Mouse (Mus musculus): Measurements from ENCODE around the gene Psmd1.

The Psmd1 gene

DNA sequence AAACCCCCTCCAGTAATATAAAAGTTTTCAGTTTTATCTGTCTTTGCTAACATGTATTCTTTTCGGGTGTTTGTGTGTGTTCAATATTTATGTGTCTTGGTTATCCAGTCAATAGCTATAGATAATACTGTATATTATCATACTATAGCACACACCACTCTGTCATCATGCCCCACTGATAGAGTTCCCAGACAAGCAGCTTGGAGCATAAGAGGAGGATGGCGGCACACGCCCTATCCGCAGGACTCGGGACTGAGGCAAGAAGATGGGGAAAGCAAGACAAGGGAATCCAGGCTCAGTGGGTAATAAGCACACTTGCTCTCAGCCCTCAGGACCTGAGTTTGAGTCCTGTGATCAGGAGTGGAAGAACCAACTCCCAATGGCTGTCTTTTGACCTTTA is 96.3 kb downstream of the Psmd1 start:
- Histone ChIP-seq H3K36me3 (ENCODE audit: control insufficient read depth, insufficient read depth, low read length, poor library complexity, severe bottlenecking) (0 out of 2 replicates have a peak, but pooled peaks cover 4% of the 10 kb centered on the region), H3K27me3 (ENCODE audit: control insufficient read depth, insufficient read depth, low read length, poor library complexity, severe bottlenecking) (no peaks in the 10 kb centered on the region)
- no peak for DNase-seq (ENCODE audit: low read depth, low spot score)

DNA sequence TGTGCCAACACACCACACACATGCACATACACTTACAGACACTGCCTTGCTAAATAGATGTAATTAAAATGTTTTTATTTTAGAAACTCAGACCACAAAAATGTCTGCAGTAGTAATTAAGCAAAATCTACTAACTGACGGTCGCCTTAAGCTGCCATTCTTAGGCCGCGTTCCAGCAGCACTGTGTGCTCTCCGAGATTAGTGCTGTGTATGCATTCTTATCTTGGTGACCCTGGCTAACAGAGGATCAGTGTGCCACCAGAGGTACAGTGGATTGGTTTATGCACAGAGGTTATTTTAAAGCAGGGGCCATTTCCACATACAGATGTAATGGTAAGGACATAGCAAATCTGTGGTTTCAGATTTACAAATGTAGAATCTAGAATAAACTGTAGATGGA is 96.9 kb downstream of the Psmd1 start:
- H3K36me3 ChIP-seq (ENCODE audit: control insufficient read depth, insufficient read depth, low read length, poor library complexity, severe bottlenecking): 0 out of 2 replicates have a peak, but pooled peaks cover 4% of the 10 kb centered on the region
- no peaks in the 10 kb centered on the region for H3K27me3 ChIP-seq (ENCODE audit: control insufficient read depth, insufficient read depth, low read length, poor library complexity, severe bottlenecking)
- DNase-seq (ENCODE audit: low read depth, low spot score): no peak

DNA sequence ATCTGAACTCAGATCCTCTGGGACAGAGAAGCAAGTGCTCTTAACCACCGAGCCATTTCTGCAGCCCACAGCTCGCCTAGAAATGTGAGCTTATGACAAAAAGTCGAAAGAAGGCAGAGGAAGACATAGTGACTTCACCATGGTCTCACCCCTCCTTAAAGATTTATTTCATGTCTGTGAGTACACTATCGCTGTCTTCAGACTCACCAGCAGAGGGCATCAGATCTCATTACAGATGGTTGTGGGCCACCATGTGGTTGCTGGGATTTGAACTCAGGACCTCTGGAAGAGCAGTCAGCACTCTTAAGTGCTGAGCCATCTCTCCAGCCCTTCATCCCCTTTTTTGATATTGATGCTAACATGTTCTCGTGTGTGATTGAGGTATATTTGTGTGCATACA is 110.4 kb downstream of the Psmd1 start:
- peak; percentile 17 for DNase-seq (ENCODE audit: low read depth, low spot score)
- H3K27me3 ChIP-seq (ENCODE audit: control insufficient read depth, insufficient read depth, low read length, poor library complexity, severe bottlenecking): no peaks in the 10 kb centered on the region

DNA sequence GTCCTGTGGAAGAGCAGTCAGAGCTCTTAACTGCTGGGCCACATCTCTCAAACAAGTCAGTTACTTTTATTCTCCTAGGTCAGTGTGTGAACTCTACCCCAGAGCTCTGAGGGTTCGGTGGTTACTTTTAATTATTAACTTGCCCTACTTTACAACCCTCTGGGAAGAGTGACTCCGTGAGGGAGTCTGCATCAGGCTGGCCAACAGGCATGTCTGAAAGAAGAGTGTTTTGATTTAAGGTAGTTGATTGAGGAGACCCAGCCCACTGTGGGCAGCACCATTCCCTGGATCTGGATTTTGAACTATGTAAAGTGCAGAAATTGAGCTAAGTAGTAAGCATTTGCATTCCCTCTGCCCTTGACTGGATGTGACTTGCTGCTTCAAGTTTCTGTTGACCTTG is 111.9 kb downstream of the Psmd1 start:
- no peak for DNase-seq (ENCODE audit: low read depth, low spot score)
- peaks cover 3% of the 10 kb centered on the region; the same call in 1 of the 2 replicates for H3K36me3 ChIP-seq (ENCODE audit: control insufficient read depth, insufficient read depth, low read length, poor library complexity, severe bottlenecking)
- H3K27me3 ChIP-seq (ENCODE audit: control insufficient read depth, insufficient read depth, low read length, poor library complexity, severe bottlenecking): no peaks in the 10 kb centered on the region

More for the DNA sequence above, 110.4 kb downstream of the Psmd1 start:
- peaks cover 3% of the 10 kb centered on the region; the same call in 1 of the 2 replicates for H3K36me3 ChIP-seq (ENCODE audit: control insufficient read depth, insufficient read depth, low read length, poor library complexity, severe bottlenecking)

DNA sequence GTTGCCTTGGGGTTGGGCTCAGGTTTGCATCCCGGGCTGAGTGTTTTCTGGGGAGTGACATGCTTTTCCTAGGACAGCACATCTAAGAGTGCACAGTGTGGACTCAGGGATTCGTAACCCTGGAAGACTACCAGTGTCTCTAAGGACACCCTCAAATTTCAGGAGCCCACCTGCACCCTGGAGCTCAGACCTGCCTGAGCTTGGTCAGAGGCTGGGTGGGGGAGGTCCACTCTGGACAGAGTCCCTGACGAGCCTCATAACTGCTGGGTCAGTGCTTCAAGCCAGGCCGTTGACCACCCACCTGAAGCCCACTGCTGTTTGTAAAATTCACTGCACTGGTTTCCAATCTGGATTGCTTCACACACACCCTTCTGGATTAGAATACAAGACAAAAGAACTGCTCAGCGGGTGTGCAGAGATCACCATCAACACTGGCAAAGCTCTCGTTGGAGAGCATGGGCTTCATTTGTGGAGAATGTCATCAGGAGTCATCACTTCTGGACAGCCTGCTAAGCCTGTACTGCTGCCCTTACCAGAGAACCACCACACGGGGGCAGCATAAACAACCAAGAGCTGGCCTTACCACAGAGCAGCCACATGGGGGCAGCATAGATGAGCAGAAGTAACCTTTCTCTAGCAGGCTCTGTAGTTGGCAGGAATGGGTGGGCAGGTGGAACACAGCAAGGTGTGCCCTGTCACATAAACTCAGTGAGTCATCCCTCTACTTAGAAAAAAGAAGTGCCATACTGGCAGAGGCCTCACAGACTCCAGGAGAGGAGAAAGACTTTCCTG is 114.5 kb downstream of the Psmd1 start:
- DNase-seq (ENCODE audit: low read depth, low spot score): peak; percentile 94
- H3K36me3 ChIP-seq (ENCODE audit: control insufficient read depth, insufficient read depth, low read length, poor library complexity, severe bottlenecking): no peaks in the 10 kb centered on the region
- H3K27me3 ChIP-seq (ENCODE audit: control insufficient read depth, insufficient read depth, low read length, poor library complexity, severe bottlenecking): no peaks in the 10 kb centered on the region

DNA sequence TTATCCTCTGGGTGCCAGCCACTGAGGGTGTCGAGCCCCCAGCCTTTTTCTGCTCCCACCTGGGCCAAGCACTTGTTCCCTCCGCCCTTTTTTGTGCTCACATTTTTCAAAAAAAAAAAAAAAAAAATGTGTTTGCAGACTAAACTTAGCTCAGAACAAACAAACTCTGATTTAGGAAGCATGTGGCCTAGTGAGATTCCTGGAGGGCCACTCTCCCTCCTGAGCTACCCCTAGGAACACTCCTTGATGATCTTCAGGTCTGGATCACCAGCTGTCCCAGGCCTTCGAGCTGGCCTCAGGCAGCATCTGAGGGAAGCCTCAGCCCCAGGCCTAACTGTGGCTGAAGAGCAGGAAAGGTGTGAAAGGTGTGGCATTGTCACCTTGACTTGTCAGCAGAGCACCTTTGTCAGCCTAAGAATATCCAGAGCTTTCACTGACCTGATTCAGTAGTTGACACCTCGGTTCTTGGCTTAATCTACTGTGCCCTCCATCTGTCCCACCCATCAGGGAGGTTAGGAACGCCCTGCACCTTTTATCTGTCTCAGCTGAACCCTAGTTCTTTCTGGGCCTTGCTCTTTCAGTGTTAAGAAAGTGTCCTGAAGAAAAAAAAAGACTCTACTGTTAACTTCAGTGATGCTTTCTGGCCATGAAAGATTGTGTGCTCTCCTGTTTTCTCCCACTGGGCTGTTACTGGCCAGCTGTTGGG is 118.0 kb downstream of the Psmd1 start:
- no peak for DNase-seq (ENCODE audit: low read depth, low spot score)
- no peaks in the 10 kb centered on the region for H3K36me3 ChIP-seq (ENCODE audit: control insufficient read depth, insufficient read depth, low read length, poor library complexity, severe bottlenecking)
- H3K27me3 ChIP-seq (ENCODE audit: control insufficient read depth, insufficient read depth, low read length, poor library complexity, severe bottlenecking): no peaks in the 10 kb centered on the region

DNA sequence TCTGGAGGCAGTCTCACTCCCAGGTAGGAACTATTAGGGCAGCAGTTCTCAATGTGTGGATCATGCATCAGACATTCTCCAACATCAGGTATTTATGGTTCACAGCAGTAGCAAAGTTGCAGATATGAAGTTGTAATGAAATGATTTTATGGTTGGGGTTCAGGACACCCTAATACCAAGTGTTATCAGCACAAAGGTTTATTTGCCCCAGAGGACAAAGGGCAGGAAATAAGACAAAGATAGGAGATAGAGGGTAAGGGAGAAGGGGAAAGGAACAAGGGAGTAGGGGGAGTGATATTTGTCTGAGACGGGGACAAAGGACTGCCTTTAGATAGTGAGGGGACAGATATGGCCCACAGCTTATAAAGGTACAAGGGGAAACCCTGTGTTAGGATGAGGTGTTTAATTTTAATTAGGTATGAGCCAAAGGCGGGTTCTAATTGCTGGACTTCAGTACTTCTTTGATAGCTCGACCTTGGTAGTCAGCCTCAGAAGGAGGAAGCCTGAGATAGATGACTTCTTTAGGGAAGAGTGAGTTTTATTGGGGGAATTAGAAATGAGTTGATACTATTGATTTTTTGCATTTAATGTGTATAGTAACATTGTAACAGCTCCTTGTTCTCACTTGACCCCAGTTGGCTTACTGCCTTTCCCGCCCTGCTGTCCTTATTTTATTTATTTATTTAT is 119.5 kb downstream of the Psmd1 start:
- no peaks in the 10 kb centered on the region for H3K36me3 ChIP-seq (ENCODE audit: control insufficient read depth, insufficient read depth, low read length, poor library complexity, severe bottlenecking)
- DNase-seq (ENCODE audit: low read depth, low spot score): no peak

DNA sequence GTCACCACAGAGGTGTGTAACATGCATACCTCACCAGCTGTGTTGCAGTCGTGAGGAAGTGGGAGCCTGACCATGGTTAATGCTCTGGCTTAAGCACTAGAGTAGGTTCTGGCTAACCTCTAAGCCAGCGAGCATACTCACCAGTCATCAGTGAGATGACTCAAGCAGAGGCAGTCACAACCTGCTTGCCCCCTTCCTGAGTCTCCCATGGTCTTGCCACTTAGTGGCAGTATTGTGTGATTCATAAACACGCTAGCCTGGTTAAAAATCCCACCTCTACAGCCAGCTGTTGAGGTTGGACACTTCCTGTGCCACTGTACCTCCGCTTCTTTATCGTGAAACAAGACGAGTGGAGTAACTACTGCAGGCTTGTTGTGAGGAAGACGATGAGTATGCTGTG is 122.6 kb downstream of the Psmd1 start:
- no peak for DNase-seq (ENCODE audit: low read depth, low spot score)
- no peaks in the 10 kb centered on the region for H3K36me3 ChIP-seq (ENCODE audit: control insufficient read depth, insufficient read depth, low read length, poor library complexity, severe bottlenecking)
- no peaks in the 10 kb centered on the region for H3K27me3 ChIP-seq (ENCODE audit: control insufficient read depth, insufficient read depth, low read length, poor library complexity, severe bottlenecking)

More for the DNA sequence above, 119.5 kb downstream of the Psmd1 start:
- H3K27me3 ChIP-seq (ENCODE audit: control insufficient read depth, insufficient read depth, low read length, poor library complexity, severe bottlenecking): no peaks in the 10 kb centered on the region

DNA sequence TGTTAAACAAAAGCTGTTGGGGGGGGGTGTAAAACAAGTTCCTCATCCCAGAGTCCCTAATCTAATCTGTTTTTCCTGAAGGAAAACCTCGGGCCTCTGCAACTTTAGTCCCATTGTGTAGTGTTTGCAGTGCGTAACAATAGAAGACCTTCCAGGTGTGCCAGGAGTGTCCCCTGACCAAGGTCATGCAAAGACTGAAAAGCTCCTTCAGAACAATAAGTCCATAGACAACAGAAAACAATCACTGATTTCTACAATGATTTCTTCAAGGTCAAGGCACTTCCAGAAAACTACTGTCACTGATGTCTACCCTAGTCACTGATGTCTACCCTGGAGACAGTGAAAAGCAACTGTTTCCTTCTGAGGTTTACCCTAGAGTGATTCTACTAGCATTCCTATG is 123.7 kb downstream of the Psmd1 start:
- Histone ChIP-seq H3K27me3 (ENCODE audit: control insufficient read depth, insufficient read depth, low read length, poor library complexity, severe bottlenecking) (no peaks in the 10 kb centered on the region), H3K36me3 (ENCODE audit: control insufficient read depth, insufficient read depth, low read length, poor library complexity, severe bottlenecking) (no peaks in the 10 kb centered on the region)
- DNase-seq (ENCODE audit: low read depth, low spot score): no peak

DNA sequence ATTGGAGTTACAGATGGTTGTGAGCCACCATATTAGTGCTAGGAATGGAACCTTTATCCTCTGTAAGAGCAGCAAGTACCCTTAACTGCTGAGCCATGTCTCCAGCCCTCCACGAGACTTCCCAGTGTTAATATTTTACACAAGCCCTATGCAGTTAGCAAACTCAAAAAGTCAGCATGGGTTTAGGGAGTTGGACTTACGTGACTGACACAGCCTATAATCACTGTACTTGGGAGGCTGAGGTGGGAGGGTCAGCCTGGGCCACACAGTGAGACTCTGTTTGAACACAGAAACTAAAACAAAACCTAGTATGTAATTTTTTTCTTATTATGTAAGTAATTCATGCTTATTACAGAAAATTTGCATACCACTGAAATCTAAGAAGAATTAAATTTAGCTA is 124.1 kb downstream of the Psmd1 start:
- no peaks in the 10 kb centered on the region for H3K27me3 ChIP-seq (ENCODE audit: control insufficient read depth, insufficient read depth, low read length, poor library complexity, severe bottlenecking)
- DNase-seq (ENCODE audit: low read depth, low spot score): no peak
- no peaks in the 10 kb centered on the region for H3K36me3 ChIP-seq (ENCODE audit: control insufficient read depth, insufficient read depth, low read length, poor library complexity, severe bottlenecking)
